Mouse (Mus musculus) G1E (cell line): ENCODE data around the gene Mmrn2.

Source experiments
- CTCF ChIP-seq: IDR thresholded peaks from 2 replicates; pipeline ENCODE4 v1.5.1; 2012; ENCODE audit warnings: low read depth, low read length, inconsistent platforms, mixed read lengths
- GATA1 ChIP-seq: IDR thresholded peaks from 2 replicates; pipeline ENCODE4 v1.6.1; 2012; ENCODE audit warnings: borderline replicate concordance, low read length, inconsistent platforms, mixed read lengths
- TAL1 ChIP-seq: conservative IDR thresholded peaks from 2 replicates; pipeline ENCODE4 v1.6.1; 2012; ENCODE audit warnings: low read depth, low read length, inconsistent platforms, mixed read lengths

DNA sequence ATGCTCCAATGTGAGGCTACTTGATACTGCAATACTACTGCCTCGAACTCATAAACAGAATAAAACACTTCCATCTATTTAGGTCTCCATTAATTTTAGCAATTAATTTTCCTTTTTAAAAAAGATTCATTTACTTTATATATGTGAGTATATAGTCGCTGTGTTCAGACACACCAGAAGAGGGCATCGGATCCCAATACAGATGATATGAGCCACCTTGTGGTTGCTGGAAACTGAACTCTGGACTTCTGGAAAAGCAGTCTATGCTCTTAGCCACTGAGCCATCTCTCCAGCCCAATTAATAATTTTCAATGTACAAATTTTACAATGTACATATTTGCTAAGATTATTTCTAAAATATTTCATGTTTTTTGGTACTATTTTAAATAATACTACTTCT, 53.0 kb downstream of the Mmrn2 start:
- TF ChIP-seq CTCF (no peak), TAL1 (no peak), GATA1 (no peak)
